Mouse (Mus musculus) CH12.LX (cell line): ENCODE measurements at regions not wholly inside any gene's neighbourhood (a gene's known extent, or its start where the extent isn't known, plus 50 kb on each side); places are given as distances from the start of the nearest gene placed in this dataset.
"Not testable (repeated sequence)": the region's sequence is repeated elsewhere in the genome, so short reads cannot be mapped to it uniquely, and the experiment has no call there.

ENCODE experiments used
- DNase-seq: peaks from one replicate; pipeline ENCODE4 v3.0.0-alpha.2; 2013; ENCODE audit errors: extremely low read depth
- H3K27ac ChIP-seq: 2 replicates; pipeline ENCODE4 v1.5.1; 2012; ENCODE audit warnings: low read depth, mild to moderate bottlenecking, control low read depth, moderate library complexity; ENCODE audit not compliant: insufficient read depth
- H3K27me3 ChIP-seq: replicated peaks from 2 replicates; pipeline ENCODE3; 2012; ENCODE audit warnings: inconsistent platforms
- H3K36me3 ChIP-seq, 2 experiments: replicated peaks in 1 of 2; 2 replicates each; pipeline versions ENCODE3 to v1.6.1; 2012; ENCODE audit warnings: inconsistent platforms in 1 of 2, low read length in 1 of 2, mild to moderate bottlenecking in 1 of 2, mixed read lengths in 1 of 2, moderate library complexity in 1 of 2; ENCODE audit not compliant: control insufficient read depth in 1 of 2, insufficient read depth in 1 of 2
- H3K4me1 ChIP-seq, 2 experiments: 2 replicates each; pipeline ENCODE4 v1.6.1; 2012; ENCODE audit warnings: inconsistent platforms in 1 of 2, moderate library complexity in 1 of 2; ENCODE audit not compliant: insufficient read depth in 2 of 2, control insufficient read depth in 1 of 2
- H3K4me2 ChIP-seq: 2 replicates; pipeline ENCODE4 v1.6.1; 2012; ENCODE audit warnings: low read depth, mild to moderate bottlenecking, control low read depth; ENCODE audit not compliant: poor library complexity, insufficient read depth, severe bottlenecking
- H3K4me3 ChIP-seq, 3 experiments: fragments of 150-350 bp in 1 of 3; sonication (generic) in 1 of 3; replicated peaks in 1 of 3; 2 replicates each; pipeline versions ENCODE3 to v1.5.1; 2011 to 2012; ENCODE audit warnings: low read depth in 2 of 3, low read length in 2 of 3, mild to moderate bottlenecking in 2 of 3, moderate library complexity in 2 of 3, control low read depth in 1 of 3, improper control_type of control experiment in 1 of 3, inconsistent platforms in 1 of 3, mixed read lengths in 1 of 3; ENCODE audit not compliant: poor library complexity in 1 of 3
- H3K79me2 ChIP-seq: replicated peaks from 2 replicates; pipeline ENCODE4 v1.6.1; 2012; ENCODE audit warnings: mild to moderate bottlenecking, moderate library complexity; ENCODE audit not compliant: control insufficient read depth, poor library complexity, insufficient read depth, severe bottlenecking; ENCODE audit errors: extremely low read depth
- H3K9ac ChIP-seq: 2 replicates; pipeline ENCODE4 v1.6.1; 2012; ENCODE audit warnings: low read depth, mild to moderate bottlenecking, control low read depth, moderate library complexity; ENCODE audit not compliant: insufficient read depth
- H3K9me3 ChIP-seq: replicated peaks from 2 replicates; pipeline ENCODE3; 2012; ENCODE audit warnings: low read length, inconsistent platforms, mixed read lengths
- CTCF ChIP-seq, 2 experiments: IDR thresholded peaks in 1 of 2; conservative IDR thresholded peaks in 1 of 2; 2 replicates each; pipeline ENCODE4 v1.5.1; 2011 to 2012; ENCODE audit warnings: low read depth in 2 of 2, low read length in 2 of 2, improper control_type of control experiment in 1 of 2, inconsistent platforms in 1 of 2, mild to moderate bottlenecking in 1 of 2, moderate library complexity in 1 of 2
- EP300 ChIP-seq: IDR thresholded peaks from 2 replicates; pipeline ENCODE4 v1.6.1; 2011; ENCODE audit warnings: low read length, improper control_type of control experiment
- JUN ChIP-seq: IDR thresholded peaks from 2 replicates; pipeline ENCODE4 v1.6.1; 2011; ENCODE audit warnings: low read depth, mild to moderate bottlenecking, low read length, improper control_type of control experiment, moderate library complexity; ENCODE audit not compliant: insufficient read depth
- JUND ChIP-seq: conservative IDR thresholded peaks from 2 replicates; pipeline ENCODE4 v1.6.1; 2011; ENCODE audit warnings: low read depth, low read length, improper control_type of control experiment
- KAT2A ChIP-seq: IDR thresholded peaks from 2 replicates; pipeline ENCODE4 v1.6.1; 2012; ENCODE audit warnings: low read length, improper control_type of control experiment, inconsistent platforms; ENCODE audit not compliant: insufficient replicate concordance
- MAX ChIP-seq: IDR thresholded peaks from 2 replicates; pipeline ENCODE4 v1.6.1; 2011; ENCODE audit warnings: low read length, improper control_type of control experiment
- MYC ChIP-seq: IDR thresholded peaks from 2 replicates; pipeline ENCODE4 v1.6.1; 2011; ENCODE audit warnings: low read depth, mild to moderate bottlenecking, improper control_type of control experiment, low read length
- NRF1 ChIP-seq: IDR thresholded peaks from 2 replicates; pipeline ENCODE4 v1.6.1; 2014; ENCODE audit warnings: low read depth, mild to moderate bottlenecking, inconsistent platforms, low read length, improper control_type of control experiment, moderate library complexity
- POLR2AphosphoS2 ChIP-seq: IDR thresholded peaks from 2 replicates; pipeline ENCODE4 v1.6.1; 2011; ENCODE audit warnings: low read depth, low read length, improper control_type of control experiment
- RAD21 ChIP-seq: IDR thresholded peaks from 2 replicates; pipeline ENCODE4 v1.6.1; 2011; ENCODE audit warnings: low read depth, mild to moderate bottlenecking, low read length, improper control_type of control experiment, moderate library complexity
- RCOR1 ChIP-seq: conservative IDR thresholded peaks from 2 replicates; pipeline ENCODE4 v1.6.1; 2012; ENCODE audit warnings: low read depth, mild to moderate bottlenecking, inconsistent platforms, low read length, improper control_type of control experiment
- SIN3A ChIP-seq: IDR thresholded peaks from 2 replicates; pipeline ENCODE4 v1.6.1; 2012; ENCODE audit warnings: low read length, improper control_type of control experiment, inconsistent platforms
- TBP ChIP-seq: conservative IDR thresholded peaks from 2 replicates; pipeline ENCODE4 v1.6.1; 2011; ENCODE audit warnings: low read depth, low read length, improper control_type of control experiment
- USF1 ChIP-seq: IDR thresholded peaks from 2 replicates; pipeline ENCODE4 v1.6.1; 2014; ENCODE audit warnings: low read depth, mild to moderate bottlenecking, inconsistent platforms, low read length, improper control_type of control experiment
- dilution Hi-C: fragments of 300-500 bp; cut with MboI; formaldehyde crosslinking; loops from 2 replicates; pipeline ENCODE4 v1.14.3; 2020; ENCODE audit warnings: low sequenced_read_pairs; ENCODE audit not compliant: extremely low pct_unique_long_range_greater_than_20kb, extremely low pct_ligation_motif_present
- in situ Hi-C: fragments of 300-500 bp; cut with MboI; formaldehyde crosslinking; loops from 3 replicates; pipeline ENCODE4 v1.14.3; 2019; ENCODE audit warnings: low sequenced_read_pairs, low pct_ligation_motif_present, low pct_unique_long_range_greater_than_20kb, mixed read lengths

GRCm38 (mm10) chr15:15082577-15083128 lies 1645.9 kb upstream of the Cdh9 start:
- Histone ChIP-seq H3K4me3 (no peak overlapping the region), H3K36me3 (no peaks in the 10 kb centered on the region), H3K79me2 (no peaks in the 10 kb centered on the region), H3K4me1 (no peaks in the 10 kb centered on the region), H3K27me3 (no peaks in the 10 kb centered on the region), H3K9ac (no peak overlapping the region), H3K9me3 (peaks cover 25% of the 10 kb centered on the region), H3K27ac (no peak overlapping the region), H3K4me2 (no peak overlapping the region)
- in situ Hi-C loops (no loop called here), dilution Hi-C loops (no loop called here)
- TF ChIP-seq CTCF (conservative IDR thresholded peaks at IDR 0.05 in 1 of 2, IDR thresholded peaks at IDR 0.05 in 1 of 2; ENCODE audit: low read depth in 2 of 2, low read length in 2 of 2) (no peak), TBP (no peak), RCOR1 (no peak), RAD21 (no peak), JUND (no peak), POLR2AphosphoS2 (no peak), KAT2A (no peak), JUN (no peak), EP300 (no peak), USF1 (no peak), NRF1 (no peak), MAX (no peak), MYC (no peak), SIN3A (no peak)
- no peak for DNase-seq

- H3K36me3 ChIP-seq, in situ Hi-C loops, H3K4me3 ChIP-seq, H3K4me1 ChIP-seq, H3K9ac ChIP-seq, H3K27me3 ChIP-seq, H3K79me2 ChIP-seq, H3K27ac ChIP-seq, H3K4me2 ChIP-seq, dilution Hi-C loops, DNase-seq: not testable (repeated sequence)
- H3K9me3 ChIP-seq, result peaks cover 23% of the 10 kb centered on the region
Observed at GRCm38 (mm10) chr15:15088696-15089095, 1639.9 kb upstream of the Cdh9 start.

GRCm38 (mm10) chr15:15089783-15090182 lies 1638.8 kb upstream of the Cdh9 start:
- not testable (repeated sequence) for H3K4me3 ChIP-seq, H3K9ac ChIP-seq, DNase-seq
- H3K9me3 ChIP-seq, result peaks cover 27% of the 10 kb centered on the region
- TF ChIP-seq CTCF (conservative IDR thresholded peaks at IDR 0.05 in 1 of 2, IDR thresholded peaks at IDR 0.05 in 1 of 2; ENCODE audit: low read depth in 2 of 2, low read length in 2 of 2), result 0 out of 4 replicates have a peak, but pooled peaks of 1 of the 2 experiments have one; percentile 4
- TF ChIP-seq, all 38 proteins: peak for 1; not testable (repeated sequence) for 37
- in situ Hi-C loops, dilution Hi-C loops, H3K36me3 ChIP-seq, H3K4me2 ChIP-seq, H3K4me1 ChIP-seq, H3K79me2 ChIP-seq, H3K27me3 ChIP-seq, H3K27ac ChIP-seq: not testable (repeated sequence)
